Mouse (Mus musculus): Measurements from ENCODE around the gene Col25a1. TPM values are rescaled to one million over a fixed set of nuclear protein-coding genes. Genes with fewer than 3 reads are reported as not detected.

Col25a1 gene
- polyA plus RNA-seq, 1 experiment, result 0.04 TPM

GRCm38 (mm10) chr3:130265104-130265503, 133.8 kb downstream of the Col25a1 start:
- TF ChIP-seq POLR2A (IDR thresholded peaks at IDR 0.05; ENCODE audit: low read depth, low read length) (no peak), CTCF (IDR thresholded peaks at IDR 0.05; ENCODE audit: extremely low read depth, insufficient read length, insufficient replicate concordance, low read depth, low read length) (no peak)
- Histone ChIP-seq H3K4me3 (ENCODE audit: low read depth, low read length) (no peak overlapping the region), H3K27ac (ENCODE audit: insufficient read depth, low read depth, low read length) (no peak overlapping the region), H3K36me3 (ENCODE audit: control insufficient read depth, insufficient read depth, low read length) (no peaks in the 10 kb centered on the region), H3K4me1 (ENCODE audit: control insufficient read depth, insufficient read depth, insufficient read length, low read length) (no peaks in the 10 kb centered on the region), H3K27me3 (ENCODE audit: control insufficient read depth, insufficient read depth, low read length) (no peaks in the 10 kb centered on the region)
- WGBS, result 82% methylated on average over 9 of the region's 9 CpGs

- Histone ChIP-seq H3K4me1 (ENCODE audit: control insufficient read depth, insufficient read depth, insufficient read length, low read length) (no peaks in the 10 kb centered on the region), H3K36me3 (ENCODE audit: control insufficient read depth, insufficient read depth, low read length) (no peaks in the 10 kb centered on the region), H3K4me3 (ENCODE audit: low read depth, low read length) (no peak overlapping the region), H3K27ac (ENCODE audit: insufficient read depth, low read depth, low read length) (no peak overlapping the region), H3K27me3 (ENCODE audit: control insufficient read depth, insufficient read depth, low read length) (no peaks in the 10 kb centered on the region)
- TF ChIP-seq CTCF (IDR thresholded peaks at IDR 0.05; ENCODE audit: extremely low read depth, insufficient read length, insufficient replicate concordance, low read depth, low read length), result no peak
- TF ChIP-seq POLR2A (IDR thresholded peaks at IDR 0.05; ENCODE audit: low read depth, low read length), result no peak
- 94% methylated on average over 3 of the region's 3 CpGs for WGBS
Measured at GRCm38 (mm10) chr3:130270509-130270908, 139.2 kb downstream of the Col25a1 start.

- WGBS, result 80% methylated on average over 2 of the region's 2 CpGs
- Histone ChIP-seq H3K4me3 (ENCODE audit: low read depth, low read length) (no peak overlapping the region), H3K27ac (ENCODE audit: insufficient read depth, low read depth, low read length) (no peak overlapping the region), H3K27me3 (ENCODE audit: control insufficient read depth, insufficient read depth, low read length) (no peaks in the 10 kb centered on the region), H3K36me3 (ENCODE audit: control insufficient read depth, insufficient read depth, low read length) (no peaks in the 10 kb centered on the region), H3K4me1 (ENCODE audit: control insufficient read depth, insufficient read depth, insufficient read length, low read length) (no peaks in the 10 kb centered on the region)
- TF ChIP-seq POLR2A (IDR thresholded peaks at IDR 0.05; ENCODE audit: low read depth, low read length), result no peak
- TF ChIP-seq CTCF (IDR thresholded peaks at IDR 0.05; ENCODE audit: extremely low read depth, insufficient read length, insufficient replicate concordance, low read depth, low read length), result no peak
Measured at GRCm38 (mm10) chr3:130273949-130274348, 142.6 kb downstream of the Col25a1 start.

- Histone ChIP-seq H3K27ac (ENCODE audit: insufficient read depth, low read depth, low read length) (no peak overlapping the region), H3K36me3 (ENCODE audit: control insufficient read depth, insufficient read depth, low read length) (no peaks in the 10 kb centered on the region), H3K4me1 (ENCODE audit: control insufficient read depth, insufficient read depth, insufficient read length, low read length) (no peaks in the 10 kb centered on the region), H3K4me3 (ENCODE audit: low read depth, low read length) (no peak overlapping the region), H3K27me3 (ENCODE audit: control insufficient read depth, insufficient read depth, low read length) (no peaks in the 10 kb centered on the region)
- no peak for TF ChIP-seq CTCF (IDR thresholded peaks at IDR 0.05; ENCODE audit: extremely low read depth, insufficient read length, insufficient replicate concordance, low read depth, low read length)
- TF ChIP-seq POLR2A (IDR thresholded peaks at IDR 0.05; ENCODE audit: low read depth, low read length), result no peak
- 72% methylated on average over 10 of the region's 10 CpGs for WGBS
Measured at GRCm38 (mm10) chr3:130278298-130279050, 147.2 kb downstream of the Col25a1 start.

DNA sequence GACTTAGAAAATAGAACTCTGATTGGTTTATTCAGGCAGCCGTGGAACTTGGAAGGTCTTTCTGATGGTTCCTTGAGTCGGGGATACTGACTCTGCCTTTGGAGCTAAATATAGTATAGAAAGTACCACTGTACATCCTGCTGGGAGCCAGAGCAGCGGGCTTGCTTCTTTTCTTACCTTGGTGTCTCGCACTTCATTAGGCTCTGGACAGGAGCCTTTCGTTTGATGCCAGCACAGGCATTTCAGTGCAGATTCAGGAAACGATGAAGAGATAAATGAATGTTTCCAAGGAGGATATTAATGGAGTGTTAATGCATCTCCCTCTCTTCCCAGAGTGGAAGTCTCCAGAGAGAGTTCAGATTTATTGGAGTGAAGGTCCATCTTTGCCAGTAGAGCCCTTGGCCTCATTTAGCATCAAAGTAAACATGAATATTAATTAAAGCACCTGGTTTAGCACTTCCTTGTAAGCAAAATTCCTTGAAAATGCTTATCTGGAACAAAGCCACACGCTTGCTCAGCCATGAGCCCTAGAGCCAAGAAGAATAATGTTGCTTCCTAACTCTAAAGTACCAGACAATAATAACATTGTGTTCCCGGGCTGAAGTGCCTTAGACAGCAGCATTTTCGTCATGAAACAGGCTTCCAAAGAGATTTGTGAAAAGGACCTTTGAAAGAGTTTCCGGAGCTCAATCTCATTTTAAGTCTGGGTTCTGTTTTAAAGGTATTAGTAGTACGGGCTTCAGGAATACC, 151.9 kb downstream of the Col25a1 start:
- TF ChIP-seq CTCF (IDR thresholded peaks at IDR 0.05; ENCODE audit: extremely low read depth, insufficient read length, insufficient replicate concordance, low read depth, low read length) (no peak), POLR2A (IDR thresholded peaks at IDR 0.05; ENCODE audit: low read depth, low read length) (no peak)
- H3K27ac ChIP-seq (ENCODE audit: insufficient read depth, low read depth, low read length), result no peak overlapping the region
- no peaks in the 10 kb centered on the region for H3K27me3 ChIP-seq (ENCODE audit: control insufficient read depth, insufficient read depth, low read length)
- no peaks in the 10 kb centered on the region for H3K36me3 ChIP-seq (ENCODE audit: control insufficient read depth, insufficient read depth, low read length)
- H3K4me3 ChIP-seq (ENCODE audit: low read depth, low read length), result no peak overlapping the region
- 66% methylated on average over 11 of the region's 11 CpGs for WGBS
- no peaks in the 10 kb centered on the region for H3K4me1 ChIP-seq (ENCODE audit: control insufficient read depth, insufficient read depth, insufficient read length, low read length)

GRCm38 (mm10) chr3:130288102-130288501, 156.8 kb downstream of the Col25a1 start:
- no peak for TF ChIP-seq CTCF (IDR thresholded peaks at IDR 0.05; ENCODE audit: extremely low read depth, insufficient read length, insufficient replicate concordance, low read depth, low read length)
- TF ChIP-seq POLR2A (IDR thresholded peaks at IDR 0.05; ENCODE audit: low read depth, low read length), result no peak
- WGBS, result 74% methylated on average over 2 of the region's 2 CpGs
- Histone ChIP-seq H3K27me3 (ENCODE audit: control insufficient read depth, insufficient read depth, low read length) (no peaks in the 10 kb centered on the region), H3K4me1 (ENCODE audit: control insufficient read depth, insufficient read depth, insufficient read length, low read length) (no peaks in the 10 kb centered on the region), H3K4me3 (ENCODE audit: low read depth, low read length) (no peak overlapping the region), H3K36me3 (ENCODE audit: control insufficient read depth, insufficient read depth, low read length) (no peaks in the 10 kb centered on the region), H3K27ac (ENCODE audit: insufficient read depth, low read depth, low read length) (no peak overlapping the region)

DNA sequence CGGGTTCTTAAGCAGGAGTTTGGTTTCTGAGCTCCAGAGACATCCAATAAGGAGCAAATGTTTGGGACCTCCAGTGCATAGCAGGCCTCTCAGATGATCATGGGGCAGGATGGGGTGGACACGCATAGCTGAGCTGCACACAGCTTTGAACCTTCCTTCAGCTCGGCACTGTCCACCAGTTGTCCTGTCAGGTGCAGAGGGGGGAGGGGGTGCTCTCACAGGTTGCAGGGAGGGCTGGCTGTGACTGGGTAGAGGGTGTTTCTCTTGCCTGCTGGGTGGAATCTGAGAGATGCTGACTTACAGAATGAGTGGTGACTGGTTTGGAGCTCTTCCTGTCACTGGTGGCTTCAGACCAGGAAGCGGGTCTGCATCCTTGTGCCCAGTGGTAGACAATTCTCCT, 157.5 kb downstream of the Col25a1 start:
- WGBS, result 80% methylated on average over 4 of the region's 4 CpGs
- TF ChIP-seq CTCF (IDR thresholded peaks at IDR 0.05; ENCODE audit: extremely low read depth, insufficient read length, insufficient replicate concordance, low read depth, low read length) (no peak), POLR2A (IDR thresholded peaks at IDR 0.05; ENCODE audit: low read depth, low read length) (no peak)
- Histone ChIP-seq H3K27ac (ENCODE audit: insufficient read depth, low read depth, low read length) (no peak overlapping the region), H3K27me3 (ENCODE audit: control insufficient read depth, insufficient read depth, low read length) (no peaks in the 10 kb centered on the region), H3K4me1 (ENCODE audit: control insufficient read depth, insufficient read depth, insufficient read length, low read length) (no peaks in the 10 kb centered on the region), H3K4me3 (ENCODE audit: low read depth, low read length) (no peak overlapping the region), H3K36me3 (ENCODE audit: control insufficient read depth, insufficient read depth, low read length) (no peaks in the 10 kb centered on the region)
